ENCODE assay signal across 20 mouse cellular contexts in genomic region chr1:82576182-82576581, GRCm38 (mm10). TPM values are rescaled to one million over a fixed set of nuclear protein-coding genes. Genes with fewer than 3 reads are reported as not detected.
DNase-seq lines count a peak whose midpoint lies in the region; ATAC-seq and TF ChIP-seq lines count a peak whose summit lies in the region.
"Had no signal": no experiment of that assay in that cellular context is flagged by ENCODE, and none has a peak within 500 bp of the region (broad histone marks: within the 10 kb centered on the region; RNA-seq: fewer than 3 reads in every experiment).

No protein-coding gene starts in this region.

- no peaks in the 10 kb centered on the region for H3K36me3 ChIP-seq in hindbrain, postnatal 0 days (ENCODE audit: insufficient read depth, low read length)
- H3K36me3 ChIP-seq in hindbrain, embryonic 12.5 days, result no peaks in the 10 kb centered on the region
- H3K36me3 ChIP-seq in lung, embryonic 14.5 days (ENCODE audit: insufficient read depth), result no peaks in the 10 kb centered on the region
- no peaks in the 10 kb centered on the region for H3K36me3 ChIP-seq in G1E (replicated peaks)
- H3K36me3 ChIP-seq: embryonic facial prominence, embryonic 12.5 days; forebrain, embryonic 12.5 days had no signal

- H3K27me3 ChIP-seq in hindbrain, postnatal 0 days (ENCODE audit: insufficient read depth, low read length), result no peaks in the 10 kb centered on the region
- no peaks in the 10 kb centered on the region for H3K27me3 ChIP-seq in hindbrain, embryonic 12.5 days
- no peaks in the 10 kb centered on the region for H3K27me3 ChIP-seq in lung, embryonic 14.5 days (ENCODE audit: insufficient read depth, low read length)
- H3K27me3 ChIP-seq in G1E (ENCODE audit: insufficient read depth, low read length) (peaks cover 10% of the 10 kb centered on the region), Patski (no peaks in the 10 kb centered on the region)
- H3K27me3 ChIP-seq: embryonic facial prominence, embryonic 12.5 days; forebrain, embryonic 12.5 days had no signal

- no peak overlapping the region for H3K4me3 ChIP-seq in hindbrain, postnatal 0 days (ENCODE audit: low read length)
- no peak overlapping the region for H3K4me3 ChIP-seq in hindbrain, embryonic 12.5 days
- H3K4me3 ChIP-seq in lung, embryonic 14.5 days (ENCODE audit: low read depth, low read length), result no peak overlapping the region
- no peak overlapping the region for H3K4me3 ChIP-seq in lung, adult 2 months (replicated peaks; ENCODE audit: extremely low read depth, low read depth, low read length)
- H3K4me3 ChIP-seq in G1E (ENCODE audit: low read depth, low read length), result no peak overlapping the region
- H3K4me3 ChIP-seq: embryonic facial prominence, embryonic 12.5 days; forebrain, embryonic 12.5 days had no signal

- H3K4me1 ChIP-seq in hindbrain, postnatal 0 days (ENCODE audit: insufficient read depth, low read length), result no peaks in the 10 kb centered on the region
- no peaks in the 10 kb centered on the region for H3K4me1 ChIP-seq in hindbrain, embryonic 12.5 days
- peaks cover 2% of the 10 kb centered on the region; the same call in 1 of the 2 replicates for H3K4me1 ChIP-seq in lung, embryonic 14.5 days (ENCODE audit: insufficient read depth)
- peaks cover 7% of the 10 kb centered on the region for H3K4me1 ChIP-seq in lung, adult 2 months (ENCODE audit: control insufficient read depth, insufficient read depth, low read length)
- H3K4me1 ChIP-seq in G1E (ENCODE audit: insufficient read depth, low read depth, low read length), result peaks cover 4% of the 10 kb centered on the region; the same call in 1 of the 2 replicates
- H3K4me1 ChIP-seq: embryonic facial prominence, embryonic 12.5 days; forebrain, embryonic 12.5 days had no signal

- CTCF ChIA-PET in Patski (lab: Charles Lee), result no interaction called here

- TF ChIP-seq POLR2A in lung, adult 2 months (IDR thresholded peaks at IDR 0.05; ENCODE audit: borderline replicate concordance, extremely low read depth, low read depth, low read length), result no peak

- no peak for ATAC-seq in hindbrain, postnatal 0 days
- ATAC-seq in hindbrain, embryonic 12.5 days (ENCODE audit: low FRiP score), result no peak
- no peak for ATAC-seq in lung, embryonic 14.5 days (ENCODE audit: insufficient read depth)
- ATAC-seq in G1E (ENCODE audit: extremely low read depth, insufficient number of reproducible peaks, low FRiP score, poor library complexity, severe bottlenecking) (no peak), Patski (no peak)
- ATAC-seq: forebrain, embryonic 16.5 days had no signal

- WGBS in hindbrain, postnatal 0 days, result 81% methylated on average over 2 of the region's 2 CpGs
- 76% methylated on average over 2 of the region's 2 CpGs for WGBS in hindbrain, embryonic 12.5 days
- 84% methylated on average over 2 of the region's 2 CpGs for WGBS in lung, embryonic 14.5 days
- 79% methylated on average over 2 of the region's 2 CpGs for WGBS in lung, adult 2 months

- H3K27ac ChIP-seq in hindbrain, postnatal 0 days, result no peak overlapping the region
- H3K27ac ChIP-seq in hindbrain, embryonic 12.5 days, result no peak overlapping the region
- H3K27ac ChIP-seq in lung, embryonic 14.5 days (ENCODE audit: low read depth), result no peak overlapping the region
- H3K27ac ChIP-seq: embryonic facial prominence, embryonic 12.5 days; forebrain, embryonic 12.5 days; hindbrain, embryonic 14.5 days had no signal

- H3K9ac ChIP-seq in hindbrain, postnatal 0 days (replicated peaks; ENCODE audit: low read length), result no peak overlapping the region
- H3K9ac ChIP-seq in hindbrain, embryonic 12.5 days, result no peak overlapping the region
- H3K9ac ChIP-seq in lung, embryonic 14.5 days, result no peak overlapping the region
- H3K9ac ChIP-seq: embryonic facial prominence, embryonic 12.5 days; forebrain, embryonic 12.5 days; hindbrain, embryonic 14.5 days had no signal

- TF ChIP-seq CTCF in hindbrain, postnatal 0 days (IDR thresholded peaks at IDR 0.05; ENCODE audit: low read depth), result 0 out of 2 replicates have a peak, but pooled peaks have one; percentile 2
- TF ChIP-seq CTCF in lung, embryonic 14.5 days (IDR thresholded peaks at IDR 0.05; ENCODE audit: low read depth), result peak; percentile 33
- no peak for TF ChIP-seq CTCF in lung, adult 2 months (IDR thresholded peaks at IDR 0.05; ENCODE audit: insufficient read depth, low read length)
- TF ChIP-seq CTCF in G1E (IDR thresholded peaks at IDR 0.05; ENCODE audit: low read depth, low read length) (peak; percentile 25; the same call in 1 of the 2 replicates), Patski (IDR thresholded peaks at IDR 0.05) (peak; percentile 30)

- POLR2A ChIA-PET in Patski (lab: Charles Lee), result no interaction called here

- H3K9me3 ChIP-seq in hindbrain, postnatal 0 days (ENCODE audit: low read length), result no peaks in the 10 kb centered on the region
- no peaks in the 10 kb centered on the region for H3K9me3 ChIP-seq in hindbrain, embryonic 12.5 days (replicated peaks)
- no peaks in the 10 kb centered on the region for H3K9me3 ChIP-seq in lung, embryonic 14.5 days (ENCODE audit: low read depth, low read length)
- no peaks in the 10 kb centered on the region for H3K9me3 ChIP-seq in G1E (replicated peaks)
- H3K9me3 ChIP-seq: embryonic facial prominence, embryonic 12.5 days; forebrain, embryonic 12.5 days had no signal

- H3K4me2 ChIP-seq in hindbrain, postnatal 0 days (ENCODE audit: low read depth, low read length), result no peak overlapping the region
- no peak overlapping the region for H3K4me2 ChIP-seq in hindbrain, embryonic 12.5 days (replicated peaks)
- no peak overlapping the region for H3K4me2 ChIP-seq in lung, embryonic 14.5 days
- H3K4me2 ChIP-seq: embryonic facial prominence, embryonic 12.5 days; forebrain, embryonic 12.5 days; hindbrain, embryonic 14.5 days had no signal

- in situ Hi-C loops in Patski (cut with MboI; ENCODE audit: low pct_unique_long_range_greater_than_20kb), result loop anchor here (5.0 kb wide), 1 partner anchor 61 kb away; no protein-coding TSS in a partner anchor

- DNase-seq in hindbrain, postnatal 0 days (ENCODE audit: low spot score), result no peak
- DNase-seq in lung, embryonic 14.5 days, result no peak
- no peak for DNase-seq in lung, adult 2 months
- DNase-seq in G1E (ENCODE audit: low spot score), result no peak
- no peak for DNase-seq in Patski (ENCODE audit: low read depth, low spot score)
- no peak for DNase-seq in left cerebral cortex, adult 11 months (ENCODE audit: low spot score)
- DNase-seq in layer of hippocampus, postnatal 10 days (ENCODE audit: low spot score in 2 of 2), result no peak
- DNase-seq: adrenal gland, adult 2 months; adrenal gland, postnatal 36 days; cerebellum, adult 11 months; cerebellum, adult 9-10 months; cerebellum, postnatal 25 days; gastrocnemius, postnatal 14 days; heart, postnatal 10 days had no signal

RNA-seq across cellular contexts. Expression of gene Col4a4, which starts 10.5 kb away (rescaled TPM):
- total RNA-seq in hindbrain, postnatal 0 days (2014; rRNA removed), result 0.42 and 0.61 TPM in 2 replicates
- 0.40 and 0.61 TPM in 2 replicates for polyA plus RNA-seq in hindbrain, postnatal 0 days (2015; fragmentation: Nextera tagmentation; extraction: Ambion mirVana)
- 0.25 and 0.26 TPM in 2 replicates for polyA plus RNA-seq in hindbrain, embryonic 12.5 days (2016; fragmentation: Nextera tagmentation; extraction: Ambion mirVana)
- polyA plus RNA-seq in lung, embryonic 14.5 days (2014; fragmentation: Nextera tagmentation; extraction: Ambion mirVana), result 8.0 and 8.4 TPM in 2 replicates
- 19.2 and 26.5 TPM in 2 replicates for polyA plus RNA-seq in lung, adult 2 months (2012; rRNA removed)
- total RNA-seq in G1E (2014; fragmentation: Nextera tagmentation) (not detected in 2 replicates), G1E (2017) (under 0.01 and 0.27 TPM in 2 replicates)
- polyA plus RNA-seq in G1E (2012) (not detected in 2 replicates), Patski (2021) (43.2 TPM)
- total RNA-seq in layer of hippocampus, postnatal 10 days (2021), result under 1 TPM; 0.65 to 0.89 TPM
- total RNA-seq: hematopoietic stem cell, adult 5-6 weeks had no signal

RNA-seq across cellular contexts. Expression of gene Col4a3, which starts 10.5 kb away (rescaled TPM):
- 0.29 and 0.94 TPM in 2 replicates for total RNA-seq in hindbrain, postnatal 0 days (2014; rRNA removed)
- polyA plus RNA-seq in hindbrain, postnatal 0 days (2015; fragmentation: Nextera tagmentation; extraction: Ambion mirVana), result 0.71 and 0.79 TPM in 2 replicates
- polyA plus RNA-seq in hindbrain, embryonic 12.5 days (2016; fragmentation: Nextera tagmentation; extraction: Ambion mirVana), result 0.14 and 0.26 TPM in 2 replicates
- 3.8 and 4.5 TPM in 2 replicates for polyA plus RNA-seq in lung, embryonic 14.5 days (2014; fragmentation: Nextera tagmentation; extraction: Ambion mirVana)
- 43.6 and 64.6 TPM in 2 replicates for polyA plus RNA-seq in lung, adult 2 months (2012; rRNA removed)
- total RNA-seq in G1E (2014; fragmentation: Nextera tagmentation) (20.7 and 21.2 TPM in 2 replicates), G1E (2017) (5.3 and 6.1 TPM in 2 replicates)
- polyA plus RNA-seq in G1E (2012) (6.4 and 6.6 TPM in 2 replicates), Patski (2021) (70.1 TPM)
- total RNA-seq in layer of hippocampus, postnatal 10 days (2021), result under 1 TPM; 0.18 to 0.69 TPM
- total RNA-seq: hematopoietic stem cell, adult 5-6 weeks had no signal
